Mouse (Mus musculus) embryonic fibroblast, embryonic 13.5 days (primary cell): ENCODE measurements around the gene Gm3238.

Source experiments
- CTCF ChIP-seq: IDR thresholded peaks from 2 replicates; pipeline ENCODE4 v1.5.1; 2011; ENCODE audit warnings: mild to moderate bottlenecking, control low read depth, low read length, moderate library complexity, borderline replicate concordance; ENCODE audit not compliant: insufficient read depth
- POLR2A ChIP-seq: IDR thresholded peaks from 2 replicates; pipeline ENCODE4 v1.6.1; 2011; ENCODE audit warnings: low read depth, mild to moderate bottlenecking, control low read depth, low read length, moderate library complexity

- TF ChIP-seq POLR2A (no peak), CTCF (no peak)
Measured at GRCm38 (mm10) chr10:77797677-77798076, 26.6 kb upstream of the Gm3238 start.
